Mouse (Mus musculus) small intestine, adult 2 months (tissue): ENCODE data around the gene Xpo1. TPM values are rescaled to one million over a fixed set of nuclear protein-coding genes. Genes with fewer than 3 reads are reported as not detected.
"Not testable (repeated sequence)": the region's sequence is repeated elsewhere in the genome, so short reads cannot be mapped to it uniquely, and the experiment has no call there.

Experiments used
- H3K27ac ChIP-seq: fragments of 200-500 bp; 2 replicates; pipeline ENCODE4 v1.5.1; 2012; ENCODE audit warnings: low read depth, low read length, control low read depth, inconsistent platforms; ENCODE audit not compliant: insufficient read depth
- H3K27me3 ChIP-seq: fragments of 200-500 bp; 2 replicates; pipeline ENCODE4 v1.6.1; 2012; ENCODE audit warnings: mild to moderate bottlenecking, moderate library complexity, low read length, inconsistent platforms; ENCODE audit not compliant: control insufficient read depth, insufficient read depth
- H3K36me3 ChIP-seq: fragments of 200-500 bp; 2 replicates; pipeline ENCODE4 v1.6.1; 2012; ENCODE audit warnings: mild to moderate bottlenecking, low read length, control low read depth, inconsistent platforms; ENCODE audit not compliant: control insufficient read depth, insufficient read depth
- H3K4me1 ChIP-seq: fragments of 200-500 bp; 2 replicates; pipeline ENCODE4 v1.6.1; 2012; ENCODE audit warnings: low read length, inconsistent platforms, mixed read lengths; ENCODE audit not compliant: control insufficient read depth, insufficient read depth, insufficient read length
- H3K4me3 ChIP-seq: fragments of 200-500 bp; 2 replicates; pipeline ENCODE4 v1.5.1; 2012; ENCODE audit warnings: low read depth, mild to moderate bottlenecking, control low read depth, inconsistent platforms, low read length, moderate library complexity
- CTCF ChIP-seq: fragments of 200-500 bp; IDR thresholded peaks from 2 replicates; pipeline ENCODE4 v1.5.1; 2012; ENCODE audit warnings: low read depth, mild to moderate bottlenecking, control low read depth, inconsistent platforms, low read length, moderate library complexity, mixed read lengths; ENCODE audit not compliant: insufficient replicate concordance, insufficient read length; ENCODE audit errors: extremely low read depth
- POLR2A ChIP-seq: fragments of 200-500 bp; IDR thresholded peaks from 2 replicates; pipeline ENCODE4 v1.6.1; 2012; ENCODE audit warnings: low read depth, mild to moderate bottlenecking, control low read depth, inconsistent platforms, low read length, moderate library complexity
- WGBS: fragments of 180-500 bp; shearing (Covaris S2); methylation state at CpG from one replicate; pipeline ENCODE4 v1.1.7; 2018; 5-methylcytosine and 5-hydroxymethylcytosine counted together
- polyA plus RNA-seq: library from polyadenylated mRNA; depleted of rRNA; stranded (reverse); fragments of >200 nt; gene quantifications from 2 replicates; pipeline ENCODE4 v1.2.3, GENCODE M21; 2012

Xpo1 gene
- polyA plus RNA-seq, 1 experiment = 1.8 TPM

- Histone ChIP-seq H3K4me1 (no peaks in the 10 kb centered on the region), H3K36me3 (peaks cover 16% of the 10 kb centered on the region), H3K4me3 (no peak overlapping the region), H3K27me3 (no peaks in the 10 kb centered on the region), H3K27ac (no peak overlapping the region)
- WGBS = 90% methylated on average over 1 of the region's 1 CpGs
- TF ChIP-seq POLR2A = no peak
- TF ChIP-seq CTCF = no peak
Observed at GRCm38 (mm10) chr11:23299910-23300309, 44.1 kb downstream of the Xpo1 start.

GRCm38 (mm10) chr11:23303126-23303525, 47.3 kb downstream of the Xpo1 start:
- Histone ChIP-seq H3K36me3 (no peaks in the 10 kb centered on the region; the same call in 1 of the 2 replicates), H3K27me3 (no peaks in the 10 kb centered on the region), H3K4me1 (no peaks in the 10 kb centered on the region), H3K4me3 (no peak overlapping the region), H3K27ac (no peak overlapping the region)
- no peak for TF ChIP-seq POLR2A
- no peak for TF ChIP-seq CTCF
- WGBS = 81% methylated on average over 1 of the region's 1 CpGs

GRCm38 (mm10) chr11:23305101-23305672, 49.3 kb downstream of the Xpo1 start:
- H3K4me1 ChIP-seq, H3K36me3 ChIP-seq, H3K27me3 ChIP-seq: not testable (repeated sequence)
- Histone ChIP-seq H3K4me3 (peak overlapping the region; percentile 88), H3K27ac (peak overlapping the region; percentile 91)
- 32% methylated on average over 10 of the region's 10 CpGs for WGBS

GRCm38 (mm10) chr11:23305673-23306608, 50.1 kb downstream of the Xpo1 start:
- WGBS = under 1% methylated on average over 93 of the region's 98 CpGs
- Histone ChIP-seq H3K27ac (peak overlapping the region; percentile 91), H3K36me3 (no peaks in the 10 kb centered on the region), H3K4me1 (peaks cover 6% of the 10 kb centered on the region; the same call in 1 of the 2 replicates), H3K4me3 (peak overlapping the region; percentile 88), H3K27me3 (no peaks in the 10 kb centered on the region)
- TF ChIP-seq POLR2A (peak; percentile 82), CTCF (no peak)

GRCm38 (mm10) chr11:23306764-23307565, 51.1 kb downstream of the Xpo1 start, which contains the start of gene Usp34:
Gene Usp34 (plus strand): TSS chr11:23306895.
- Histone ChIP-seq H3K27ac (peak within 1 kb of the TSS; percentile 91), H3K36me3 (no peaks in the 10 kb centered on the region; the same call in 1 of the 2 replicates), H3K4me1 (peaks cover 6% of the 10 kb centered on the region; the same call in 1 of the 2 replicates), H3K27me3 (no peaks in the 10 kb centered on the region), H3K4me3 (peak within 1 kb of the TSS; percentile 88)
- under 1% methylated on average over 51 of the region's 80 CpGs for WGBS
- no peak for TF ChIP-seq CTCF

GRCm38 (mm10) chr11:23307566-23307920, 51.7 kb downstream of the Xpo1 start:
- Histone ChIP-seq H3K4me1 (peaks cover 6% of the 10 kb centered on the region; the same call in 1 of the 2 replicates), H3K27ac (peak overlapping the region; percentile 72; the same call in 1 of the 2 replicates), H3K36me3 (peaks cover 2% of the 10 kb centered on the region), H3K27me3 (no peaks in the 10 kb centered on the region), H3K4me3 (peak overlapping the region; percentile 85)
- WGBS = 1% methylated on average over 6 of the region's 6 CpGs
- no peak for TF ChIP-seq CTCF
- no peak for TF ChIP-seq POLR2A
